Comparison of ENCODE assay signal across 13 mouse cellular contexts in genomic region chr17:47178705-47179104, GRCm38 (mm10).
DNase-seq lines count a peak whose midpoint lies in the region; ATAC-seq and TF ChIP-seq lines count a peak whose summit lies in the region.
"Had no signal": no experiment of that assay in that cellular context is flagged by ENCODE, and none has a peak within 500 bp of the region (broad histone marks: within the 10 kb centered on the region; RNA-seq: fewer than 3 reads in every experiment).

No protein-coding gene starts in this region.

- ATAC-seq in forebrain, embryonic 12.5 days (ENCODE audit: low FRiP score), result no peak
- no peak for ATAC-seq in forebrain, embryonic 14.5 days
- ATAC-seq in lung, postnatal 0 days, result no peak
- ATAC-seq in intestine, embryonic 14.5 days (replicated peaks; ENCODE audit: low FRiP score, low TSS enrichment, low read depth), result no peak
- ATAC-seq in stomach, embryonic 16.5 days (ENCODE audit: insufficient read depth, low FRiP score), result peak; percentile 18; the same call in 1 of the 2 replicates
- ATAC-seq: Patski had no signal

- H3K4me3 ChIP-seq in forebrain, embryonic 12.5 days (replicated peaks), result no peak overlapping the region
- no peak overlapping the region for H3K4me3 ChIP-seq in forebrain, embryonic 14.5 days (ENCODE audit: low read depth, low read length)
- no peak overlapping the region for H3K4me3 ChIP-seq in lung, postnatal 0 days (ENCODE audit: low read depth, low read length)
- H3K4me3 ChIP-seq in intestine, embryonic 14.5 days (ENCODE audit: low read depth, low read length), result no peak overlapping the region
- H3K4me3 ChIP-seq in stomach, embryonic 16.5 days (replicated peaks; ENCODE audit: low read length), result no peak overlapping the region
- H3K4me3 ChIP-seq: left cerebral cortex, adult 2 months had no signal

- TF ChIP-seq EP300 in lung, postnatal 0 days (IDR thresholded peaks at IDR 0.05), result no peak

- TF ChIP-seq CTCF in lung, postnatal 0 days (IDR thresholded peaks at IDR 0.05), result no peak

- H3K36me3 ChIP-seq in forebrain, embryonic 12.5 days (replicated peaks), result no peaks in the 10 kb centered on the region
- no peaks in the 10 kb centered on the region for H3K36me3 ChIP-seq in forebrain, embryonic 14.5 days (ENCODE audit: control insufficient read depth, insufficient read depth, low read length)
- H3K36me3 ChIP-seq in lung, postnatal 0 days (ENCODE audit: insufficient read depth, low read length), result no peaks in the 10 kb centered on the region
- no peaks in the 10 kb centered on the region for H3K36me3 ChIP-seq in intestine, embryonic 14.5 days (ENCODE audit: control insufficient read depth, insufficient read depth, low read length)
- no peaks in the 10 kb centered on the region; the same call in 1 of the 2 replicates for H3K36me3 ChIP-seq in stomach, embryonic 16.5 days (ENCODE audit: control insufficient read depth, insufficient read depth, low read length)

- H3K4me1 ChIP-seq in forebrain, embryonic 12.5 days, result peaks cover 23% of the 10 kb centered on the region
- peaks cover 9% of the 10 kb centered on the region; the same call in 1 of the 2 replicates for H3K4me1 ChIP-seq in forebrain, embryonic 14.5 days (ENCODE audit: control insufficient read depth, insufficient read depth, low read length)
- peaks cover 34% of the 10 kb centered on the region for H3K4me1 ChIP-seq in lung, postnatal 0 days (ENCODE audit: insufficient read depth, low read depth, low read length)
- H3K4me1 ChIP-seq in intestine, embryonic 14.5 days (replicated peaks; ENCODE audit: control insufficient read depth, insufficient read depth, low read length), result peaks cover 51% of the 10 kb centered on the region
- peaks cover 66% of the 10 kb centered on the region for H3K4me1 ChIP-seq in stomach, embryonic 16.5 days (ENCODE audit: control insufficient read depth, insufficient read depth, low read length)

- H3K9ac ChIP-seq in forebrain, embryonic 12.5 days, result no peak overlapping the region
- H3K9ac ChIP-seq in forebrain, embryonic 14.5 days (ENCODE audit: low read length), result no peak overlapping the region
- H3K9ac ChIP-seq in lung, postnatal 0 days (replicated peaks; ENCODE audit: low read depth), result no peak overlapping the region
- H3K9ac ChIP-seq in intestine, embryonic 14.5 days (ENCODE audit: low read length), result no peak overlapping the region
- peak overlapping the region; percentile 50 for H3K9ac ChIP-seq in stomach, embryonic 16.5 days (ENCODE audit: low read length)

- H3K9me3 ChIP-seq in forebrain, embryonic 12.5 days, result no peaks in the 10 kb centered on the region
- no peaks in the 10 kb centered on the region for H3K9me3 ChIP-seq in forebrain, embryonic 14.5 days (replicated peaks; ENCODE audit: control insufficient read depth, low read length)
- H3K9me3 ChIP-seq in lung, postnatal 0 days (ENCODE audit: low read length), result no peaks in the 10 kb centered on the region
- no peaks in the 10 kb centered on the region for H3K9me3 ChIP-seq in intestine, embryonic 14.5 days (ENCODE audit: control insufficient read depth, low read length)
- H3K9me3 ChIP-seq in stomach, embryonic 16.5 days (replicated peaks; ENCODE audit: control insufficient read depth, low read length), result no peaks in the 10 kb centered on the region

- 78% methylated on average over 5 of the region's 5 CpGs for WGBS in forebrain, embryonic 12.5 days
- WGBS in forebrain, embryonic 14.5 days, result 61% methylated on average over 5 of the region's 5 CpGs
- 35% methylated on average over 5 of the region's 5 CpGs for WGBS in lung, postnatal 0 days
- 18% methylated on average over 5 of the region's 5 CpGs for WGBS in intestine, embryonic 14.5 days
- WGBS in stomach, embryonic 16.5 days, result 27% methylated on average over 5 of the region's 5 CpGs

- no peaks in the 10 kb centered on the region for H3K27me3 ChIP-seq in forebrain, embryonic 12.5 days
- H3K27me3 ChIP-seq in forebrain, embryonic 14.5 days (replicated peaks; ENCODE audit: control insufficient read depth, insufficient read depth, low read length), result no peaks in the 10 kb centered on the region
- H3K27me3 ChIP-seq in lung, postnatal 0 days (replicated peaks; ENCODE audit: insufficient read depth, low read length), result no peaks in the 10 kb centered on the region
- no peaks in the 10 kb centered on the region for H3K27me3 ChIP-seq in intestine, embryonic 14.5 days (replicated peaks; ENCODE audit: control insufficient read depth, insufficient read depth, low read length)
- no peaks in the 10 kb centered on the region for H3K27me3 ChIP-seq in stomach, embryonic 16.5 days (ENCODE audit: control insufficient read depth, insufficient read depth, low read length)
- H3K27me3 ChIP-seq: Patski had no signal

- 0 out of 2 replicates have a peak overlapping the region, but pooled peaks have one; percentile 36 for H3K27ac ChIP-seq in forebrain, embryonic 12.5 days
- no peak overlapping the region for H3K27ac ChIP-seq in forebrain, embryonic 14.5 days (ENCODE audit: low read depth, low read length)
- peak overlapping the region; percentile 82 for H3K27ac ChIP-seq in lung, postnatal 0 days (ENCODE audit: low read length)
- H3K27ac ChIP-seq in intestine, embryonic 14.5 days (ENCODE audit: low read depth), result peak overlapping the region; percentile 76
- peak overlapping the region; percentile 89 for H3K27ac ChIP-seq in stomach, embryonic 16.5 days (ENCODE audit: low read length)

- no peak overlapping the region for H3K4me2 ChIP-seq in forebrain, embryonic 12.5 days
- H3K4me2 ChIP-seq in forebrain, embryonic 14.5 days (ENCODE audit: low read length), result no peak overlapping the region
- H3K4me2 ChIP-seq in lung, postnatal 0 days (replicated peaks; ENCODE audit: low read depth, low read length), result 0 out of 2 replicates have a peak overlapping the region, but pooled peaks have one; percentile 3
- peak overlapping the region; percentile 35 for H3K4me2 ChIP-seq in intestine, embryonic 14.5 days (ENCODE audit: low read length)
- peak overlapping the region; percentile 44 for H3K4me2 ChIP-seq in stomach, embryonic 16.5 days (ENCODE audit: low read depth, low read length)

- DNase-seq in forebrain, embryonic 14.5 days (ENCODE audit: low spot score), result no peak
- DNase-seq in lung, postnatal 0 days (ENCODE audit: low spot score), result no peak
- DNase-seq in lung, postnatal 36 days, result no peak
- DNase-seq in intestine, embryonic 14.5 days (ENCODE audit: low spot score), result no peak
- DNase-seq in frontal cortex, adult 2 months (ENCODE audit: extremely low spot score in 1 of 2, low spot score in 1 of 2), result no peak
- DNase-seq in adrenal gland, adult (ENCODE audit: inconsistent age in 2 of 2, low spot score in 1 of 2), result no peak
- DNase-seq: B cell, adult 2 months; gastrocnemius, postnatal 14 days; kidney, adult 18-20 months had no signal

Comparison
In these comparisons a context has a peak if more than half of its experiments do, and no peak if none do; other contexts are left out.
1. H3K4me2 ChIP-seq: peak in lung, postnatal 0 days (single experiment), intestine, embryonic 14.5 days (single experiment) and stomach, embryonic 16.5 days (single experiment); none in forebrain, embryonic 12.5 days (single experiment) and forebrain, embryonic 14.5 days (single experiment).